Mouse (Mus musculus) c-Kit-positive CD71-positive TER-119-negative erythroid progenitor cells, embryonic 14.5 days (primary cell): ENCODE measurements around the gene Cep290.

Source experiments
- DNase-seq: peaks from one replicate; pipeline ENCODE4 v3.0.0-alpha.2; 2013; ENCODE audit warnings: low read depth

The Cep290 gene

DNA sequence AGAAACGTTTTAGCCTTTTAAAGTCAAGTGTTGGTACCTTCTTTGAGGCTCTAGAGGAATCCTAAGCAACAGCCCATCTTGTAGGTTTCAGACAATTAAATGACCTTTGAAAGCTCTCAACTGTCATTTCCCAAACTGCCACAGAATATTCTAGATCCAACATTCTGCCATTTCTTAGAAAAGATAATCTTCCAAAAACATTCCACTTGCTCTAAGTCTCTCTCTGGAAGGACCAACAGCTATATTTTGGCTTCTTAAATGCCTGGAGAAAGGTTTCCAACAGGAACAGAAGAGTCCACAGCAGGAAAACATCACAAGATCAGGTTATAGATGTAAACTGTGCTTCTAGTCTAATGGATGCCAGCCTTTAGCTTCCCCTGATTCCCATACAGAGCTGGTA, 103.0 kb downstream of the Cep290 start, which contains the start of the genes 4930430F08Rik and 1700017N19Rik:
TSS of gene 4930430F08Rik (minus strand) at position 101 of the 400 bp plus-strand sequence.
TSS of gene 1700017N19Rik (plus strand) at position 162 of the 400 bp plus-strand sequence.
- DNase-seq: no peak

DNA sequence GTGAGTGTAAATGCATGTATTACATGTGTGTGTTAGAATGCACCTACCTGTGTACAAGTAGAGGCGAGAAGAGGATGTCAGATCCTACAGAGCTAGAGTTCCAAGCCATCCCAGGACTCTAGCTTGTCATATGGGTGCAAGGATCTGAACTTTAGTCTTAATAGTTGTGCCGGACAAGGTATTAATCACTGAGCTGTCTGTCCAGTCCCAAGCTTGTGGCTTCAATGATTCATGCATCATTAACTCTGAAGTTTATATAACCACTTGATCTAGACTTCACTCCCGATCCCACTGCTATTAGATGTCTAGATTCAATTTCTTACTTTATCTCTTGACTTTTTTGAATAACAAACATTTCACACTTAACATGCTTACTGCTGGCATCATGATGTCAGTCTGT, 111.0 kb downstream of the Cep290 start:
- DNase-seq: no peak

DNA sequence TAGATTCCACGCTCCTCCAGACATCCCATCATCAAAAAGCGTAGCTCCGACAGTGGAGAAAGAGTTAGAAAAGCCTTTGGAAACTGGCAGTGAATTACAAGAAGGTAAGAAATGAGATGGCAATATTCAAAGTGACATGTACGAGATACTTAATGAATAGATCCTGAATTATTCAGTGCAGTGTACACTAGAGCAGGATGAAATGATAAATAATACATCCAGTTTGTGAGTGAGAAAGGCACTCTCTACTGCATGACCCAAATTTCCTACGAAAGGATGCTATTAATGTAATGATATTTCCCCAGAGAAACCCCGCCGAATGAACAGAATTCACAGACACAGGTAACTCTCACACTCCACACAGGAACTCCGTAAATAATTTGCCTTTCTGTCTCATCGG, 116.2 kb downstream of the Cep290 start:
- DNase-seq: no peak

DNA sequence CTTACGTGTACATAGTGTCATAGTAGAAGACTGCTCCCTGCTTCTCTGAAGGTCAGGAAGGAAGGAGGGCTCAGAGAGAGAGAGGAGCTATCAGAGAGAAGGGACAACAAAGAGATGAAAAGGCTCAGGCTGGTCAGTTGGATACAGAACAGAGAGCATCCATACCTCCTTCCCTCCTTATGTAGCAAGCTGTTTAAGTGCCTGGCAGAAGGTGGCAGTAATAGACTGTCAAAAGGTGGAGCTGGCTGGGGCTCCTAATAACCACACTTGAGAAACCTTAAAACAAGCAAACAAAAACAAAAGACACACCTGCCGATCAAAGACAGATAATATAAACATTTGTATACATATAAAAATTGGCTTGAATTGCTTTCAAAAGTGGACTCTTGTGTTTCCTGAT, 116.9 kb downstream of the Cep290 start:
- no peak for DNase-seq

- DNase-seq: no peak
Measured at GRCm38 (mm10) chr10:100617233-100617903, 130.0 kb downstream of the Cep290 start.

DNA sequence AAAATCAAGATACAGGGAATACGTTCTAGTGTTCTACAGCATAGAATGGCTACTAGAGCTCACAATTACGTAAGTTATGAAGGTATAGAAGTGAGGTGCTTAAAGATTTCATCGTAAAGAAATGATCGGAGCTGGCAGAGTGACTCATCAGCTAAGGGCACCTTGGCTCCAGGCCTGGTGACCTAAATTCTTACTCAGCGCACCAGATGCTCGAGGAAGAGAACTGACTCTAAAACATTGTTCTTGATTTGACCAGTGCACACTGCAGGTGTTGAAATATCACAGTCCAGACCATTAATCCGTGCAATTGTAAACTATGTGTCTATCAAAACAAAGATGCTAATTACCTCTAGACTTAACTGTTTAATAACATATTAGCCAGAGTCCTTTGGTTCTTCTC, 132.1 kb downstream of the Cep290 start:
- DNase-seq: no peak

GRCm38 (mm10) chr10:100620040-100620439, 132.7 kb downstream of the Cep290 start:
- DNase-seq: no peak

DNA sequence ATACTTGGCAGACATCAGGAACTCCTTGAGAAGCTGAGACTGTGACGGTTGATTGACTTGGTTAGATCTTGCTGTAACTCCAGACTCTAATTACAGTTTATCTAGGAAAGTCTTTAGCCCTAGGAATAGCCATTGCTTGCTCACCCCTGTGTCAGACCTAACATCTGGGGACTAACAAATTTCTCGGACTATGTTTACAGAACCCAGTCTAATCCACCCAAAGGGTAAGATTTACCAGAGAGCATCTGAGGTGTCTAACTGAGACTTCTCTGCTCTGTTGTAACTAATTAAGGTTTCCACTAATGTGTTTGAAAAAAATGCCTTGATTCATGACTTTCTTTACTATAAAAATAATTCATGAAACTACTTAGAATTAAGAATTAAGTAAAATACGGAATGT, 135.1 kb downstream of the Cep290 start:
- DNase-seq: no peak
